Mouse (Mus musculus): ENCODE measurements at regions not wholly inside any gene's neighbourhood (a gene's known extent, or its start where the extent isn't known, plus 50 kb on each side); places are given as distances from the start of the nearest gene placed in this dataset.

DNA sequence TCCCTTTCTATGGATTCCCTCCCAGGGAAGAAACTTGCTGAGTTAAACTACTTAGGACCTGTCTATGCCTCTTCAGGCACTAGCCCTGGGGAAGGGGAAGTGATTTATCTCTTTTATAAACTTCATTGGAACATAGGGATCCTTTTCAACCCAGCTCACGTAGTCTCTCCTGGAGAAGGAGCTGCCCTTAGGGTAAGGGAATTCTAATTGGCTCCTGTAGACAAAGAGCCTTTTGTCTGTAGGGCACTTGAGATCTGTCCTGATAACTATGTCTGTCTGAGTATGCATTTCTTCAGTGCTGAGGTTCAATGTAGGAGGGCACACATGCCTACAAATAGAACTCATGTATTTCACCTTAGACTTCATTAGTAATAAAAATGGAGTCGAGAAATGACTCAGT lies 413.9 kb upstream of the Large1 start:
- ATAC-seq: 0 out of 2 replicates have a peak, but pooled peaks have one; percentile 63
- Histone ChIP-seq H3K27me3 (replicated peaks) (no peaks in the 10 kb centered on the region), H3K4me1 (replicated peaks) (no peaks in the 10 kb centered on the region), H3K9ac (no peak overlapping the region), H3K4me3 (replicated peaks) (no peak overlapping the region), H3K9me3 (no peaks in the 10 kb centered on the region), H3K4me2 (replicated peaks) (no peak overlapping the region), H3K36me3 (no peaks in the 10 kb centered on the region), H3K27ac (no peak overlapping the region)
- WGBS: 38% methylated on average over 2 of the region's 2 CpGs

DNA sequence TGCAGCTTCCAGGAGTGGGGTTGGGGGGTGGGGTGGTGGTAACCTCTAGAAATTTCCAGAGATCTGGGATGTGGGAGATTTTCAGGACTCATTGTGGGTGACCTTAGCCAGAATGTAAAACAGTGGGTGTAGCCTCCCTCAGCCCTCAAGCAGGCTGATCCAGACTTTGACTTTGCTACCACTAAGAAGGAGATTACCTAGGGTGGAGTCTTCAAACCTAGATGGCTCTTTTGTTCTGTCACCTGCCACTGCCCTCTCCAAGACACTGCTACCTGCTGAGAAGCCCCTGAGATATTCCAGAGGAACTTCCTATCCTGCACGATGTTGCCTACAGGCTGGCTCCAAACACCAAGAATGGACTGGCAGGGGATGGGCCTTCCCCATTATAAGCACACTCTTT lies 405.4 kb upstream of the Large1 start:
- H3K27ac ChIP-seq: no peak overlapping the region
- ATAC-seq: no peak
- no peaks in the 10 kb centered on the region for H3K4me1 ChIP-seq (replicated peaks)
- no peak overlapping the region for H3K4me3 ChIP-seq (replicated peaks)
- no peaks in the 10 kb centered on the region for H3K27me3 ChIP-seq (replicated peaks)
- H3K36me3 ChIP-seq: no peaks in the 10 kb centered on the region
- H3K9ac ChIP-seq: no peak overlapping the region
- H3K9me3 ChIP-seq: no peaks in the 10 kb centered on the region
- WGBS: 84% methylated on average over 1 of the region's 1 CpGs
- no peak overlapping the region for H3K4me2 ChIP-seq (replicated peaks)

GRCm38 (mm10) chr8:73750571-73750970 lies 397.2 kb upstream of the Large1 start:
- H3K4me1 ChIP-seq (replicated peaks): no peaks in the 10 kb centered on the region
- H3K9me3 ChIP-seq: no peaks in the 10 kb centered on the region
- no peaks in the 10 kb centered on the region for H3K27me3 ChIP-seq (replicated peaks)
- H3K36me3 ChIP-seq: no peaks in the 10 kb centered on the region
- no peak for ATAC-seq
- H3K4me2 ChIP-seq (replicated peaks): no peak overlapping the region
- no peak overlapping the region for H3K9ac ChIP-seq
- no peak overlapping the region for H3K27ac ChIP-seq
- H3K4me3 ChIP-seq (replicated peaks): no peak overlapping the region
- WGBS: 76% methylated on average over 7 of the region's 7 CpGs

DNA sequence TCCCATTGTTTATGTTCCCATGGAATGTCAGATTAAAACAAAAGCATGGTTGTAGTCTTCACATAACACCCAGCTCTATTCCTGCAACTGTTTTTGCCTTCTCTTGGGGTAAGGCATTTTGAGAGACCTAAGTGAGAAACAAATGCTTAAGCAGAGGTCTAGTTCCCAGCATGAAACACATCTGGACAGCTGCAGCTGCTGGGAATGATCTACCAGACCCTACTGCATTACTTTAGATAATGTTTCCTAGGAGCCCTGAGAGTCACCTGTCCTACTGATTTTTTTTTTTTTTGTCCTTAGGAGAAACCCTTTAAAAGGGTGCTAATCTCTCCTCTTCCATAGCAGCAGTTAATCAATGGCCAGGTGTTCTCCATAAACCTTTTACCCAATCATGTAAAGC lies 353.5 kb upstream of the Large1 start:
- no peak overlapping the region for H3K27ac ChIP-seq
- no peak overlapping the region for H3K4me2 ChIP-seq (replicated peaks)
- H3K27me3 ChIP-seq (replicated peaks): no peaks in the 10 kb centered on the region
- H3K4me3 ChIP-seq (replicated peaks): no peak overlapping the region
- no peaks in the 10 kb centered on the region for H3K9me3 ChIP-seq
- H3K4me1 ChIP-seq (replicated peaks): no peaks in the 10 kb centered on the region
- no peak for ATAC-seq
- no peak overlapping the region for H3K9ac ChIP-seq
- no peaks in the 10 kb centered on the region for H3K36me3 ChIP-seq

Measured in intestine, embryonic 15.5 days (tissue).